Mouse (Mus musculus): ENCODE results near the gene Nbea. TPM values are rescaled to one million over a fixed set of nuclear protein-coding genes. Genes with fewer than 3 reads are reported as not detected.

Nbea gene
- total RNA-seq, 2 experiments from 2014 or later, result 277 to 281 TPM

- intact Hi-C loops (cut with DNase I), result no loop called here
- no peak for DNase-seq
Measured at GRCm38 (mm10) chr3:55756602-55757190, 426.8 kb downstream of the Nbea start.

DNA sequence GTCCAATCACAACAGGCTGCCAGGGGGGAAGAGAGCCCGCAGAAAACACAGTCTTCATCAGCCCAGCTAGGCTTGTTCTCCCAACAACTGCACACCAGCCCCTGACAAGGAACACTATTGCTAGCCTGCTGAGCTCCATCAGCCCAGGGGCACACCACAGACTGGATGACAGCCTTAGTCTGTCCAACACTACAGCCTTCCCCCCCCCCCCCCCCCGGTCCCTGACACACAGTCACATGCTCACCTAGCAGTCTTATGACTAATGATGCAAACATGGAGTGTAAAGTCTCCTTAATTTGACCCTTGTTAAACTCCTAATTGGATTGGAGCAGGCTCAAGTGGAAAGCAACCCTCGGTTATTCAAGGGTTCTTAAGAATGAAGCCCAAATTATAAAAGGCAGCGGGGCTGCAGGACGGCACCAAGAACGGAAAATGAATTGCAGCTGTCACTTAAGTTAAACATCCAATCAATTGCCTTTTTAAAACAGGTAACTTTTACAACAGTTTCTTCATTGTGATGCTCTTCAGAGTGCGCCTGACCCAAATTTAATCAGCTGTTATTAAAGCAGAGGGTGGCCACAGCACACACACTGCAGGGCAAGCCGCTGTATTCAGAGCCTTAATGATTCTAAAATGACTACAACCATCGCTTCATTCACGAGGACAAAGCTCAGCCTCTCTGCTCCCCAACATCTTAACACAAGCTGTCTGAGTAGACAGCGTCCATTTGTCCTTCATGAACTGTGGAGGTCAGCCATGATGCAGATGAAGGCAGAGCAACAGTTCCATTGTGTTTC is 427.5 kb downstream of the Nbea start:
- peak; percentile 34 for DNase-seq
- intact Hi-C loops (cut with DNase I), result no loop called here

GRCm38 (mm10) chr3:55754981-55755608 is 428.4 kb downstream of the Nbea start:
- intact Hi-C loops (cut with DNase I), result no loop called here
- DNase-seq, result no peak

DNA sequence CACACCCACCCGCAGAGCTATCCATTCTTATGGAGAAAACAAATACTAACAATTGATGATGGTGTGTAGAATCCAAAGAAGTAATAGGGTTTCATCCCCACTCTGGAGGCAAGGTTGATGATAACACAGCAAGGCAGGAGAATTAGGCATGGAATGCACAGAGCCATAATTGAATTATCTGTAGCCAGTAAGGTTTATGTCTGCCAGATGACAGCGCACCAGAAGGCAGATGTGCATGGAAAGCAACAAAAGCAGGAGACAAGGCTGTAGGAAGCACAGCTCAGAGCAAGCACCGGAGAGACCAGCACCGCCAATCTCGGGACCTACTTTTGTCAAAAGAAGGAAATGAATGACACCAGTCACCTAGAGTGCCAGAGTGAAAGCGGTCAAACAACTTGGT is 429.6 kb downstream of the Nbea start:
- intact Hi-C loops (cut with DNase I), result no loop called here
- no peak for DNase-seq

DNA sequence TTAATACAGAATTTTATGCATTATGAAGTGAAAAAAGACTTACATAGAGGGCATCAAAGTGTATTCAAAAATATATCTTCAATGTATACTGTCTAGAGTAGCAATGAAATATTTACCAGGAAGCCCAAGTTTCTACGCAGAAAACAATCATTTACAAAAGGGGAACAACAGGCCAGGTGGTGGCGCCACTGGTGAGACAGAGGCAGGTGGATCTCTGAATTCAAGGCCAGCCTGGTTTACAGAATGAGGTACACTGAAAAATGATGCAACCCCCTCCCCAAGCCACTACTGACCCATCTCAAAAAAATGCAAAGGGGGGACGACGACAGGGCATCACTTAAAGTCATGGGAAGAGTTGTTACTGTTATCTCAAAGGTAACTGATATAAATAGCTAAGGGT is 430.9 kb downstream of the Nbea start:
- intact Hi-C loops (cut with DNase I), result no loop called here
- peak; percentile 30 for DNase-seq

GRCm38 (mm10) chr3:55751363-55751762 is 432.1 kb downstream of the Nbea start:
- intact Hi-C loops (cut with DNase I), result no loop called here
- DNase-seq, result peak; percentile 54

- intact Hi-C loops (cut with DNase I), result no loop called here
Measured at GRCm38 (mm10) chr3:55750445-55751065, 432.9 kb downstream of the Nbea start.

GRCm38 (mm10) chr3:55743885-55744284 is 439.6 kb downstream of the Nbea start:
- intact Hi-C loops (cut with DNase I), result no loop called here
- no peak for DNase-seq

More at GRCm38 (mm10) chr3:55750445-55751065, 432.9 kb downstream of the Nbea start:
- no peak for DNase-seq

- intact Hi-C loops (cut with DNase I), result no loop called here
- peak; percentile 43 for DNase-seq
Measured at GRCm38 (mm10) chr3:55742654-55743053, 440.8 kb downstream of the Nbea start.

DNA sequence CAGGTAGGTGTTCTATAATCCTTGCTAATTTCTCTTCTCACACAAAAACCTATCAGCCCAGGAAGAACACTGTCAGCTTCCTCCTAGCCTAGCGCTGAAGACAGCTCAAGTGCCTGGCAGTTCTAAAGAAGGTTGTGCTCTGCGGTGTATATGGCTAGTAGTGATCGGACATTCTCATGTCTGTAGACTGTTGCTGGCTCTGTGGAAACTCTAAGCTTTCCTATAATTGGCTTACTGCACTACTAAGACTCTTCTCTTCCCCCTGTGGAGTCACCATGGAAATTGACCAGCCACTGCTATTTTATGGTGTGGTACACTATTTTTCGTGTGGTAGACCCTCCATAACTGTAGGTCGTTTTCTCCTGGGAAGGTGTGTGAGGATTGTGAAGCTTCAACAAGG is 441.3 kb downstream of the Nbea start:
- no peak for DNase-seq
- intact Hi-C loops (cut with DNase I), result no loop called here

- DNase-seq, result no peak
- intact Hi-C loops (cut with DNase I), result no loop called here
Measured at GRCm38 (mm10) chr3:55741428-55741827, 442.1 kb downstream of the Nbea start.

GRCm38 (mm10) chr3:55733665-55734064 is 449.8 kb downstream of the Nbea start:
- intact Hi-C loops (cut with DNase I), result no loop called here
- DNase-seq, result peak; percentile 33

DNA sequence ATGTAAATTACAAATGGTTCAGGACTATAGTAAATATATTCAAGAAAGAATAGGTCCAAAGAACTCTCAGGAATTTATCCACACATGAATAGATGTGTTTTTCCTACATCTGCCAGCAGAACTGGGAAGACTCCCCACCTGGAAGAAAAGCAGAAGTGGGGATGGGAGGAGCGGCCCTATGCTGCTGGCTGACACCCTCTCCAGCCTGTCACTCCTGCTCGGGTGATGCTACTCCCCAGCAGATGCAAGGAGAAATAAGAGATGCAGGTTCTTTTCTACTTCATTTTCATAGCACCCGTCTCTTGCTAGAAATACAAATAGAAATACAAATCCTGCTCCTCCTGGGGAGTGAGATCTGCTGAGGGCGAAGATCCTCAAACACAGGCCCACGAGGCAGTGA is 453.0 kb downstream of the Nbea start:
- intact Hi-C loops (cut with DNase I), result no loop called here
- no peak for DNase-seq

DNA sequence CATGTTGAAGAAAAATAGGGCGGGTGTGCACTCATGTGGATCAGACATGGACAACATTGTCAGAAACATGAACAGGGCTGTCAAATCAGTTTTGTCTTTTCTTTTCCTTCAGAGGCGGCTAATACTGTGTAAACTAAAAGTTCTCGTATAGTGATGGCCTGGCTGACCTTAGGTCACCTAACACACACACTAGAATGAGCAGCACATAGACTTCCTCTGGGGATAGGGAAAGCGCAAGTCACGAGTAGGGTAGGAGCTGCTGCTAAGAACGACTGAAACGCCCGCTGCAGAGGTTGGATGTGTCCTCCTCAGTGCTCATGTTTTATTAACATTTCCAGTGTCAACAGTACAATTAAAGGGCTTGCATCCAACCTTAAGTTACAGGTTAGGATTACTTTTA is 453.4 kb downstream of the Nbea start:
- no peak for DNase-seq
- intact Hi-C loops (cut with DNase I), result no loop called here

DNA sequence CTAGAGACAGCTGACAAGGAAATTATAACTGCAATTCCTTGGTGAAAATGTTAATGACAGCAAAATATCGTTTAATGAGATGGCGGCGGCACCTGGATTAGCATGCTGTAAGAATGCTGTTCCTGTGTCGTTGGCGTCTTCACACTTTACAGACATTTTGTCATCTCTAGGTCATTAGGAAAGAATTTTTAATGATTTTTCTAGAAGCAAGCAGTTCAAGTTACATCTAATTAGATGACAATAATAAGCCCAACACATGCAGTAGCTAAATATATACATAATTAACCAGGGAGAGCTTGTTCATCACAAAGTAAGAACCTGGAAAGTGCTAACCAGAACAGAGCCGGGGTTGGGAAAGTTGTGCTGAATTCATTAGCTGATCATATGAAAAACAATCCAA is 469.2 kb downstream of the Nbea start:
- no peak for DNase-seq
- intact Hi-C loops (cut with DNase I), result no loop called here

DNA sequence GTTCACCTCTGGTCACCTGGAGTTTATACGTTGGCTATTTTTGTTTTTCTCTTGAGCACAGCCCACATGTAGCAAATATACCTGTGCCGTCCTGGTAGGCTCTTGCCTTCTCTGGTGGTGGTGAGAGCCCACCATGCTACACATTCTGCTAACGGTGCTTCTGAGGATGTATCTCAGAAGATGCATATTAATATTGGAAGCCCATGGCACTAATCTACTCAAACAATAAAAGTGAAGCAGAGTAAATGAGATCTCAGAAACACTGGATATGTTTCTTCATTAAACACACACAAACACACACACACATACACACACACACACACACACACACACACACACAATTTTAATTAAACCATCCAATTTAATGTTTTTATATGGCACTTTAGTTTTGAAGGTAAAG is 469.6 kb downstream of the Nbea start:
- intact Hi-C loops (cut with DNase I), result no loop called here
- DNase-seq, result no peak

GRCm38 (mm10) chr3:55710300-55710699 is 473.2 kb downstream of the Nbea start:
- intact Hi-C loops (cut with DNase I), result no loop called here
- DNase-seq, result no peak

DNA sequence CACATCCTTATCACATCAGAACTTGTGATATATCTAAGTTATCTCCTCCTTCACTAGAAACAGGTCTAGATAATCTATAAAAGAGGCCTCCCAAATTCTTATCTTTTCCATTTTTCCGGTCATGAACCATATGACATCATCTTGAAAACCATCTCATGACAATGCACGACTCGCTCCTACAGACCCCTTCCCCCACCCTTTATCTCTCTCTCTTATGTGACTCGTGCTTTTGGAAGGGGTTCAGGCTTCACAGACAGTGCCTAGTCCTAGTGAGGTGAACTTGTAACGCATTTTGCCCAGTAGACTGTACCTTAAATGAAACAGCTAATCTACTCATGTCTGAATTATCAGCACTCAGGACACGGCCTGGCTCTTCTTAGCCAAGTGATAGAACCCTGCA is 481.9 kb downstream of the Nbea start:
- intact Hi-C loops (cut with DNase I), result no loop called here
- no peak for DNase-seq

GRCm38 (mm10) chr3:55697174-55697573 is 486.3 kb downstream of the Nbea start:
- intact Hi-C loops (cut with DNase I), result no loop called here
- DNase-seq, result no peak

DNA sequence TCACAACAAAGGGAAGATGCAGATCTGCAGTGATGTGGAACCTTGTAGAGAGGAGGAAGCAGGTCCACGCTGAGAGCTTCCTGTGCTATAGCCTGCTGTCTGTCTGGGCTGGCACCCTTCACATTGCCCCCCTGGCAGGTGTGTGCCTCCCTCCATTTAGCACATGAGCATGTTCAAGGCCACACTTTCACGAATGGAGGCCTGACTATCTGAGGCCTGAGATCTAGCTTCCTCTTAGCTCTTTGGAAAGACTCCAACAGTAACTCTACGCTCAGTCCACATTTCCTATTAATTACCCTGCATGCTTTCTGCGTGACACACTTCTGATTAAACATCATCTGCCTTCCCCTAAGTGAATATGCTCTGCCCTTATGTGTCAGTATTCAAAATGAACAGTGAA is 490.4 kb downstream of the Nbea start:
- intact Hi-C loops (cut with DNase I), result no loop called here
- no peak for DNase-seq

DNA sequence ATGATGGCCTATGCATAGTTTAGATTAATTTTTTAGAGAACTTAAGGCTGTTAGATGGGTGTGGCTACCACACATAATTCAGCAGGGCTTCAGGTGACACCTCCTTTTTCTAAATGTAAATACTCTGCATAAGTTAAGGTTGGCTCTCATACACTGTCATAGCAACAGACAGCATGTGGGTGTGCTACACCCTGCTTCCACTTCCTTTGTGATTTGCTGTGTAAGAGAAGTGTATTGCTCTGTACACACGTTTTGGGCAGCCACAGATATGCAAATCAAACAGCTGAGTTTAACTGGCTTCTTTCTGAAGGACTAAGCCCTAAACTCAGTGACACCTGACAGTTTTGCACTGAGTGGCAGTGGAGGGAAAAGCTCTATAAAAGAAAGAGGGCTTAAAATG is 495.4 kb downstream of the Nbea start:
- DNase-seq, result no peak
- intact Hi-C loops (cut with DNase I), result no loop called here

DNA sequence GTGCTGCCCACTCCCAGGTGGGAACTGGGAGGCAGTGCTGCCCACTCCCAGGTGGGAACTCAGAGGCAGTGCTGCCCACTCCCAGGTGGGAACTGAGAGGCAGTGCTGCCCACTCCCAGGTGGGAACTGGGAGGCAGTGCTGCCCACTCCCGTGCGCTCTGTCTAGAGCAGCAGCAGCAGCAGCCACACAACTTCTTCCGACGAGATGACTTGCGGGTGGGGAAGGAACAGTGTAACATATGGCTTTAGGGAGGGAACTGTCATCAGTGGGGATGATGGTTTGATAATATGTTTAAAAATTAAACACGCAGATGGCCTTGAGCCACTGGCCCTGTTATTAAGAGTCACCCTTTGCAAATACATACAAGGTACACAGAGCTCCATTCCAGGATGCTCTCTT is 496.5 kb downstream of the Nbea start:
- intact Hi-C loops (cut with DNase I), result no loop called here
- DNase-seq, result no peak

All from left cerebral cortex, postnatal 4 days (tissue).